8 mouse cellular contexts compared by ENCODE assay signal in the genomic region with DNA sequence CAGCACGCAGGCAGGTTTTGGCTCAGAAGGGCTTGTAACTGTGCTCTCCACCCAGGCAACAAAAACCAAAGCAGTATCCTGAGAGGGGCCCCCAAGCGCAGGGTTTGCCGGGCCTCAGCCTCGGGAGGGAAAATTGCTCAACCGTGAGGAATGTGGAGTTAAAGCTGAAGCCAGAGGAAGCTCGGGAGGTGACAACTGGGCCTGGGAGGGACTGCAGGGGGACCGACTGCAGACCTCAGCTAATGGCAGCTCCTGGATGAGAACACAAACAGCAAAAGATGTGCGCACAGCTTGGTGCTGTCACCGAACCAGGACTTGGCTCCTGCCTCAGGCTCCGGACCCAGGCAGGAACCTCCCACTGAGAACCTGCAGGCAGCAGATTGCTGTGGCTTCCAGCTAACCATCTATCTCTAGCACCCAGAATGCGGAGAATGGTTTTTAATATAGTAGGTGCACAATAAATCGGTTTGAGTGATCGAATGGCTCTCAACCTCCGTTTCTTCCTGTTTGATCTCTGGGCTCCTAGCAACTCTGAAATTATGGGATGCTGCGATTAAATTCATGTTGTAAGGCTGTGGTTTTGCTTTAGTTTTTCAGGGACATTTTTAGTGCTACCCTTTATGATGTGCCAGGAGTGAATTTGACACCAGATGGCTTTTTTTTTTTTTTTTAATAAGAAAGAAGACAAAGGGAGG. TPM values are rescaled to one million over a fixed set of nuclear protein-coding genes. Genes with fewer than 3 reads are reported as not detected.
DNase-seq lines count a peak whose midpoint lies in the region; ATAC-seq and TF ChIP-seq lines count a peak whose summit lies in the region.

No protein-coding gene starts in this region.

- peak; percentile 32 to 74 for DNase-seq in layer of hippocampus, adult 18-20 months (ENCODE audit: low spot score in 2 of 2)
- no peak for DNase-seq in layer of hippocampus, postnatal 25 days (ENCODE audit: extremely low spot score in 1 of 2, low spot score in 1 of 2)
- DNase-seq in cerebellum, adult 2 months = peak; percentile 86 to 91
- DNase-seq in forebrain, postnatal 0 days = peak; percentile 76
- DNase-seq in hindbrain, embryonic 14.5 days (ENCODE audit: low spot score) = no peak
- peak; percentile 49 for DNase-seq in limb, embryonic 10.5 days (ENCODE audit: low spot score)
- peak; percentile 52 for DNase-seq in neural tube, embryonic 11.5 days (ENCODE audit: low spot score)
- DNase-seq in natural killer cell, adult 2 months (ENCODE audit: low spot score in 2 of 2) = no peak

- no peaks in the 10 kb centered on the region for H3K27me3 ChIP-seq in cerebellum, adult 2 months (ENCODE audit: control insufficient read depth, insufficient read depth, low read length)
- no peaks in the 10 kb centered on the region for H3K27me3 ChIP-seq in forebrain, postnatal 0 days (ENCODE audit: insufficient read depth, low read length)
- peaks cover 49% of the 10 kb centered on the region for H3K27me3 ChIP-seq in hindbrain, embryonic 14.5 days (ENCODE audit: control insufficient read depth, insufficient read depth, low read length)
- H3K27me3 ChIP-seq in limb, embryonic 10.5 days (ENCODE audit: low read depth, poor library complexity, severe bottlenecking) = peaks cover 3% of the 10 kb centered on the region; the same call in 1 of the 2 replicates
- H3K27me3 ChIP-seq in neural tube, embryonic 11.5 days (ENCODE audit: control insufficient read depth, insufficient read depth, low read length) = peaks cover 22% of the 10 kb centered on the region

- H3K9ac ChIP-seq in forebrain, postnatal 0 days = no peak overlapping the region
- H3K9ac ChIP-seq in hindbrain, embryonic 14.5 days = no peak overlapping the region; the same call in 1 of the 2 replicates
- H3K9ac ChIP-seq in neural tube, embryonic 11.5 days (ENCODE audit: low read length) = no peak overlapping the region; the same call in 1 of the 2 replicates

- H3K36me3 ChIP-seq in forebrain, postnatal 0 days (ENCODE audit: insufficient read depth) = no peaks in the 10 kb centered on the region
- H3K36me3 ChIP-seq in hindbrain, embryonic 14.5 days (replicated peaks; ENCODE audit: control insufficient read depth, insufficient read depth) = no peaks in the 10 kb centered on the region
- H3K36me3 ChIP-seq in limb, embryonic 10.5 days = no peaks in the 10 kb centered on the region
- H3K36me3 ChIP-seq in neural tube, embryonic 11.5 days (ENCODE audit: control insufficient read depth, insufficient read depth, low read length) = no peaks in the 10 kb centered on the region

- H3K4me3 ChIP-seq in cerebellum, adult 2 months (replicated peaks; ENCODE audit: insufficient read depth, low read depth, low read length) = peak overlapping the region; percentile 24
- no peak overlapping the region for H3K4me3 ChIP-seq in forebrain, postnatal 0 days (ENCODE audit: low read depth, low read length)
- H3K4me3 ChIP-seq in hindbrain, embryonic 14.5 days (replicated peaks; ENCODE audit: low read length) = no peak overlapping the region
- 0 out of 2 replicates have a peak overlapping the region, but pooled peaks have one; percentile 2 for H3K4me3 ChIP-seq in limb, embryonic 10.5 days
- no peak overlapping the region for H3K4me3 ChIP-seq in neural tube, embryonic 11.5 days (ENCODE audit: low read depth, low read length)

- no peaks in the 10 kb centered on the region for H3K9me3 ChIP-seq in forebrain, postnatal 0 days (ENCODE audit: low read length)
- H3K9me3 ChIP-seq in hindbrain, embryonic 14.5 days (ENCODE audit: control insufficient read depth, low read length) = no peaks in the 10 kb centered on the region
- no peaks in the 10 kb centered on the region for H3K9me3 ChIP-seq in limb, embryonic 10.5 days (replicated peaks)
- H3K9me3 ChIP-seq in neural tube, embryonic 11.5 days (ENCODE audit: control insufficient read depth, low read length) = no peaks in the 10 kb centered on the region

- ATAC-seq in forebrain, postnatal 0 days = peak; percentile 17
- ATAC-seq in hindbrain, embryonic 14.5 days (ENCODE audit: low FRiP score) = peak; percentile 46; the same call in 1 of the 2 replicates
- no peak; the same call in 1 of the 2 replicates for ATAC-seq in neural tube, embryonic 11.5 days (ENCODE audit: insufficient read depth, low FRiP score, low TSS enrichment)

- TF ChIP-seq CTCF in cerebellum, adult 2 months (IDR thresholded peaks at IDR 0.05; ENCODE audit: borderline replicate concordance, insufficient read depth, low read depth, low read length) = no peak
- no peak for TF ChIP-seq CTCF in forebrain, postnatal 0 days (IDR thresholded peaks at IDR 0.05; ENCODE audit: low read depth)

- H3K27ac ChIP-seq in cerebellum, adult 2 months (ENCODE audit: insufficient read depth, low read length) = peak overlapping the region; percentile 95
- peak overlapping the region; percentile 85 for H3K27ac ChIP-seq in forebrain, postnatal 0 days (ENCODE audit: low read depth, low read length)
- no peak overlapping the region for H3K27ac ChIP-seq in hindbrain, embryonic 14.5 days
- H3K27ac ChIP-seq in limb, embryonic 10.5 days = peak overlapping the region; percentile 72
- H3K27ac ChIP-seq in neural tube, embryonic 11.5 days (ENCODE audit: low read depth, low read length) = no peak overlapping the region

- 4% methylated on average over 15 of the region's 15 CpGs for WGBS in cerebellum, adult 2 months
- WGBS in forebrain, postnatal 0 days = 19% methylated on average over 15 of the region's 15 CpGs
- WGBS in hindbrain, embryonic 14.5 days = 25% methylated on average over 15 of the region's 15 CpGs
- 29% methylated on average over 15 of the region's 15 CpGs for WGBS in limb, embryonic 10.5 days
- 31% methylated on average over 15 of the region's 15 CpGs for WGBS in neural tube, embryonic 11.5 days

- 0 out of 2 replicates have a peak overlapping the region, but pooled peaks have one; percentile 4 for H3K4me2 ChIP-seq in forebrain, postnatal 0 days (ENCODE audit: low read depth)
- H3K4me2 ChIP-seq in hindbrain, embryonic 14.5 days (replicated peaks) = 0 out of 2 replicates have a peak overlapping the region, but pooled peaks have one; percentile 2
- H3K4me2 ChIP-seq in neural tube, embryonic 11.5 days (ENCODE audit: low read depth) = no peak overlapping the region

- peaks cover 42% of the 10 kb centered on the region for H3K4me1 ChIP-seq in cerebellum, adult 2 months (ENCODE audit: control insufficient read depth, insufficient read depth, low read length)
- peaks cover 5% of the 10 kb centered on the region for H3K4me1 ChIP-seq in forebrain, postnatal 0 days (ENCODE audit: insufficient read depth)
- peaks cover 5% of the 10 kb centered on the region for H3K4me1 ChIP-seq in hindbrain, embryonic 14.5 days (replicated peaks; ENCODE audit: control insufficient read depth, insufficient read depth, low read length)
- H3K4me1 ChIP-seq in limb, embryonic 10.5 days = peaks cover 35% of the 10 kb centered on the region
- H3K4me1 ChIP-seq in neural tube, embryonic 11.5 days (ENCODE audit: control insufficient read depth, insufficient read depth, low read length) = peaks cover 13% of the 10 kb centered on the region

- TF ChIP-seq POLR2A in cerebellum, adult 2 months (IDR thresholded peaks at IDR 0.05; ENCODE audit: borderline replicate concordance, insufficient read depth, low read length) = peak; percentile 12; the same call in 1 of the 2 replicates

RNA-seq across cellular contexts. Expression of a gene that starts 16.1 kb away (rescaled TPM):
- 100 to 1,000 TPM; 108 to 115 TPM for total RNA-seq in layer of hippocampus, adult 18-20 months (2021)
- total RNA-seq in layer of hippocampus, postnatal 25 days (2021) = 100 to 1,000 TPM in 1 of 2 experiments, 10 to 100 TPM in 1; 98.6 to 118 TPM
- polyA plus RNA-seq in cerebellum, adult 2 months (2012; rRNA removed) = 96.2 and 101 TPM in 2 replicates
- 45.9 and 56.0 TPM in 2 replicates for total RNA-seq in forebrain, postnatal 0 days (2014; rRNA removed)
- 12.8 and 14.4 TPM in 2 replicates for polyA plus RNA-seq in forebrain, postnatal 0 days (2015; fragmentation: Nextera tagmentation; extraction: Ambion mirVana)
- 22.9 and 25.0 TPM in 2 replicates for polyA plus RNA-seq in hindbrain, embryonic 14.5 days (2014; fragmentation: Nextera tagmentation; extraction: Ambion mirVana)
- 45.9 and 59.0 TPM in 2 replicates for polyA plus RNA-seq in limb, embryonic 10.5 days (2016; fragmentation: Nextera tagmentation; extraction: Ambion mirVana)
- 52.8 and 56.1 TPM in 2 replicates for polyA plus RNA-seq in neural tube, embryonic 11.5 days (2014; fragmentation: Nextera tagmentation; extraction: Ambion mirVana)

RNA-seq across cellular contexts. Expression of a gene that starts 38.1 kb away (rescaled TPM):
- under 1 TPM; 0.25 to 0.77 TPM for total RNA-seq in layer of hippocampus, adult 18-20 months (2021)
- under 1 TPM; 0.47 to 0.69 TPM for total RNA-seq in layer of hippocampus, postnatal 25 days (2021)
- polyA plus RNA-seq in cerebellum, adult 2 months (2012; rRNA removed) = 0.33 and 0.54 TPM in 2 replicates
- 0.08 and 0.67 TPM in 2 replicates for total RNA-seq in forebrain, postnatal 0 days (2014; rRNA removed)
- polyA plus RNA-seq in forebrain, postnatal 0 days (2015; fragmentation: Nextera tagmentation; extraction: Ambion mirVana) = 0.18 and 0.24 TPM in 2 replicates
- polyA plus RNA-seq in hindbrain, embryonic 14.5 days (2014; fragmentation: Nextera tagmentation; extraction: Ambion mirVana) = 0.60 and 2.5 TPM in 2 replicates
- polyA plus RNA-seq in limb, embryonic 10.5 days (2016; fragmentation: Nextera tagmentation; extraction: Ambion mirVana) = 0.05 and 0.06 TPM in 2 replicates
- 0.57 and 0.82 TPM in 2 replicates for polyA plus RNA-seq in neural tube, embryonic 11.5 days (2014; fragmentation: Nextera tagmentation; extraction: Ambion mirVana)

Comparison
In these comparisons a context has a peak if more than half of its experiments do, and no peak if none do; other contexts are left out.
1. DNase-seq: peak in layer of hippocampus, adult 18-20 months (2 of 2), cerebellum, adult 2 months (2 of 2), forebrain, postnatal 0 days (single experiment), limb, embryonic 10.5 days (single experiment) and neural tube, embryonic 11.5 days (single experiment); none in layer of hippocampus, postnatal 25 days (0 of 2), hindbrain, embryonic 14.5 days (single experiment) and natural killer cell, adult 2 months (0 of 2).
2. H3K27ac ChIP-seq: peak in cerebellum, adult 2 months (single experiment), forebrain, postnatal 0 days (single experiment) and limb, embryonic 10.5 days (single experiment); none in hindbrain, embryonic 14.5 days (single experiment) and neural tube, embryonic 11.5 days (single experiment).
3. H3K4me3 ChIP-seq: peak in cerebellum, adult 2 months (single experiment) and limb, embryonic 10.5 days (single experiment); none in forebrain, postnatal 0 days (single experiment), hindbrain, embryonic 14.5 days (single experiment) and neural tube, embryonic 11.5 days (single experiment).